Mouse (Mus musculus): ENCODE measurements around the gene Wnt3a.

DNA sequence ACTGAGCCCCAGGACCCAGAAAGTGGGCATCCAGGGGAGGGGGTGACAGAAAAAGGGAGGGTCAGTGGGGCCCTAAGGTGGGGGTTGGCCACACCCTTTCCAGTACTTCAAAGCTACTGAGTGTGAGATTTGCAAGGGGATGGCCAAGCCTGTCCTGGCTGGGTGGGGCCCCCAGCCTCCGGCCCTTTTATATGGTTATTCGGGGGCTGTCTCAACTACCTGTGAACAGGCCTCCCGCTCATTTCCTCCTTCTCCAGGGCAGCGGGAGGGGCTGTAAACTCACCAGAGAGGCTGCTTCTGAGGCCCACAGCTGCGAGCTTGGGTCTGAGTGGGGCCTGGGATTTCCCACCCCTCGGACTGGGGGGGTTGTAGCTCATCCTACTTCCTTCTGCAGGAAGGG lies 46.7 kb downstream of the Wnt3a start:
- TF ChIP-seq CTCF (IDR thresholded peaks at IDR 0.05) (no peak), EP300 (IDR thresholded peaks at IDR 0.05) (no peak)

Measured in lung, postnatal 0 days (tissue).